Mouse (Mus musculus): ENCODE results near the gene Enoph1. TPM values are rescaled to one million over a fixed set of nuclear protein-coding genes. Genes with fewer than 3 reads are reported as not detected.

Gene Enoph1
- total and polyA plus RNA-seq, 2 experiments from 2014 or later, result 49.0 to 55.6 TPM

DNA sequence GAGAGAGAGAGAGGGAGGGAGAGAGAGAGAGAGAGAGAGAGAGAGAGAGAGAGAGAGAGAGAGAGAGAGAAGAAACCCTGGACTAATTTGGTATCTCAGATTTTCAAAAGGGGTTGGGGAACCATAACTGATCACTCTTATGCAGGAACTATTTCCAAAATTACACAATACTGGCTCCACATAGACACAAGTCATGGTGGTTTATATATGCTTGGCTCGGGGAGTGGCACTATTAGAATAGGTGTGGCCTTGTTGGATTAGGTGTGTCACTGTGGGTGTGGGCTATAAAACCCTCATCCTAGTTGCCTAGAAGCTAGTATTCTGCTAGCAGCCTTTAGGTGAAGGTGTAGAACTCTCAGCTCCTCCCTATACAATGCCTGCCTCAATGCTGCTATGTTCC lies 14.9 kb upstream of the Enoph1 start:
- Histone ChIP-seq H3K27me3 (ENCODE audit: insufficient read depth, low read length) (no peaks in the 10 kb centered on the region), H3K4me2 (ENCODE audit: low read depth, low read length) (no peak overlapping the region), H3K36me3 (ENCODE audit: insufficient read depth, low read length) (no peaks in the 10 kb centered on the region), H3K4me3 (ENCODE audit: low read length) (no peak overlapping the region), H3K9me3 (ENCODE audit: low read length) (0 out of 2 replicates have a peak, but pooled peaks cover 4% of the 10 kb centered on the region), H3K9ac (replicated peaks; ENCODE audit: low read length) (no peak overlapping the region), H3K4me1 (ENCODE audit: insufficient read depth, low read length) (no peaks in the 10 kb centered on the region), H3K27ac (no peak overlapping the region)
- TF ChIP-seq CTCF (IDR thresholded peaks at IDR 0.05; ENCODE audit: low read depth), result no peak
- 83% methylated on average over 1 of the region's 1 CpGs for WGBS
- ATAC-seq (no peak), DNase-seq (ENCODE audit: low spot score) (no peak)

DNA sequence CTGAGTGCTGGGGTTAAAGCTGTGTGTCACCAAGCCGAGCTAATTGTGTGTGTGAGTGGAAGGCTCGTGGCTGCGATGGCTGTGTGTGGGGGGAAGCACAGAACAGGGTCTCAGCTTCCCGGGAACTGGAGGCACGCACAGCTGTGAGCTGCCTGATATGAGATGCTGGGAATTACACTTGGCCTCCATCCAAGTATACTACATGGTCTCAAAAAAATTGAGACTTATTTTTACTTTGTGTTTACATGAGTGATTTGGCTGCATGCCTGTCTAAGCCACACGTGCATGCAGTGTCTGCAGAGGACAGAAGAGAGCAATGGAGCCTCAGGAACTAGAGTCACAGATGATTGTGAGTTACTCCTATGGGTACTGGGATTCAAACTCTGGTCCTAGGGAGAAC lies 9.7 kb upstream of the Enoph1 start:
- H3K27ac ChIP-seq, result no peak overlapping the region

DNA sequence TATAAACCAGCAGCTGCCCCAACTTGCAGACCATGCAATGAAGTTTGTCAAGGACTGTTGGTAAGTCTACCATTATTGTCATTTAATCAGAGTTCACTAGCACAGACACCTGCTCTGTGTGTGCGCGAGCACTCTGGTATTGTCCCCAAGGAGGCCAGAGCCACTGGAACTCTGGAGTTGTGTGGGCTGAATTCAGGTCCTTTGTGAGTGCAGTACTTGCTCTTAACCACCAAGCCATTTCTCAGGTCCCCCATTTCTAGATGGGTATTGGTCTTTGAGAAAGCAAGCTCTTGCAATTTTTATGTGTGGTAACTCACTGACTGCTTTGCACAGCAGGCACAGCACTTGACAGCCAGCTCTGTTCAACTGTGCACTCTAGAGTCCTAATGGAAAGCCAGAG lies 7.7 kb upstream of the Enoph1 start:
- ATAC-seq, result peak; percentile 48; the same call in 1 of the 2 replicates
- no peaks in the 10 kb centered on the region for H3K27me3 ChIP-seq (ENCODE audit: insufficient read depth, low read length)
- peaks cover 19% of the 10 kb centered on the region for H3K36me3 ChIP-seq (ENCODE audit: insufficient read depth, low read length)
- H3K4me1 ChIP-seq (ENCODE audit: insufficient read depth, low read length), result peaks cover 6% of the 10 kb centered on the region
- no peak overlapping the region for H3K9ac ChIP-seq (replicated peaks; ENCODE audit: low read length)
- H3K27ac ChIP-seq, result no peak overlapping the region
- TF ChIP-seq CTCF (IDR thresholded peaks at IDR 0.05; ENCODE audit: low read depth), result peak; percentile 22; the same call in 1 of the 2 replicates
- no peak overlapping the region for H3K4me2 ChIP-seq (ENCODE audit: low read depth, low read length)
- H3K9me3 ChIP-seq (ENCODE audit: low read length), result no peaks in the 10 kb centered on the region
- 88% methylated on average over 2 of the region's 2 CpGs for WGBS
- DNase-seq (ENCODE audit: low spot score), result no peak
- H3K4me3 ChIP-seq (ENCODE audit: low read length), result no peak overlapping the region

More for the DNA sequence above, 9.7 kb upstream of the Enoph1 start:
- H3K9me3 ChIP-seq (ENCODE audit: low read length), result no peaks in the 10 kb centered on the region
- H3K4me3 ChIP-seq (ENCODE audit: low read length), result no peak overlapping the region
- ATAC-seq (peak; percentile 71), DNase-seq (ENCODE audit: low spot score) (peak; percentile 66)
- H3K4me2 ChIP-seq (ENCODE audit: low read depth, low read length), result no peak overlapping the region
- H3K27me3 ChIP-seq (ENCODE audit: insufficient read depth, low read length), result no peaks in the 10 kb centered on the region
- no peak overlapping the region for H3K9ac ChIP-seq (replicated peaks; ENCODE audit: low read length)
- H3K36me3 ChIP-seq (ENCODE audit: insufficient read depth, low read length), result peaks cover 18% of the 10 kb centered on the region
- TF ChIP-seq CTCF (IDR thresholded peaks at IDR 0.05; ENCODE audit: low read depth), result no peak
- 14% methylated on average over 6 of the region's 6 CpGs for WGBS
- no peaks in the 10 kb centered on the region for H3K4me1 ChIP-seq (ENCODE audit: insufficient read depth, low read length)

DNA sequence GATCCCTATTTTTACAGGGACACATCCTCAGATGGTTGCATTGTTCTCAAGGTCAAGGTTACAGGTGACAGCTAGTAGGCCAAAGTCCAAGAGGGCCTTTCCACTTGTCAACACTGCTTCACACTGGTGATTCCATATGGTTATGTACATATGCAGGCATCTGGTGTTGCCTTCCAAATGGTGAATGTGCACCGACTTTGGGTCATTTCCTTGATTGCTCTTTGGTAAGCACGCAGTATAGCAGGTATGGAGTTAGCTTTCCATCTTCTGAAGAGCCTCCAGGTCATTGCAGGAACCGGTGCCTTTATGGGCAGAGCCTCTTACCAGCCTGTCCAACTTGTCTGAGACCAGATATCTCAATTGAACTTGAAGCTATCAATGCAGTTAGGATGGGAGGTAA lies 7.1 kb upstream of the Enoph1 start:
- TF ChIP-seq CTCF (IDR thresholded peaks at IDR 0.05; ENCODE audit: low read depth), result no peak
- H3K36me3 ChIP-seq (ENCODE audit: insufficient read depth, low read length), result peaks cover 19% of the 10 kb centered on the region

DNA sequence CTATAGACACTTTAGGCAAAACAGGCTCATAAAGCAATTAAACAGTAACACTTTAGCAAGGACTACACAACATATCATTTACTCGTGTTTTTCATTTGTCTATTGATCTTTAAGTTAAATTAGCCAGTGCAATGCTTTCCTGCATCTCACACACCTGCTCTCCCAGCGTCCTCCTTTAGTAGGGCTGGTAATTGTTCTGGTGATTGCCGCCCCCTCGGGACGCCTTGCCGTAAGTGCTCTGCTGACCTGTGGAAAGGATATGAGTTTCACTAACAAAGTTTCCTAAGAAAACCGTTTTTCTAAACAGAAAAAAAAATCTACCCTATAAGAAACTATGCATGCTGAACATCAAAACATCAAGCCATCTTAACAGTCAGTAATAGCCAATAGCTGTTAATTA lies 3.8 kb upstream of the Enoph1 start:
- Histone ChIP-seq H3K27me3 (ENCODE audit: insufficient read depth, low read length) (no peaks in the 10 kb centered on the region), H3K4me3 (ENCODE audit: low read length) (peak overlapping the region; percentile 94), H3K9me3 (ENCODE audit: low read length) (no peaks in the 10 kb centered on the region), H3K27ac (no peak overlapping the region), H3K36me3 (ENCODE audit: insufficient read depth, low read length) (peaks cover 19% of the 10 kb centered on the region), H3K4me1 (ENCODE audit: insufficient read depth, low read length) (peaks cover 10% of the 10 kb centered on the region), H3K9ac (replicated peaks; ENCODE audit: low read length) (no peak overlapping the region), H3K4me2 (ENCODE audit: low read depth, low read length) (peak overlapping the region; percentile 88)
- TF ChIP-seq CTCF (IDR thresholded peaks at IDR 0.05; ENCODE audit: low read depth), result peak; percentile 20; the same call in 1 of the 2 replicates
- 36% methylated on average over 7 of the region's 7 CpGs for WGBS
- ATAC-seq, result no peak
- DNase-seq (ENCODE audit: low spot score), result no peak

More for the DNA sequence above, 7.1 kb upstream of the Enoph1 start:
- 76% methylated on average over 3 of the region's 3 CpGs for WGBS
- Histone ChIP-seq H3K9me3 (ENCODE audit: low read length) (no peaks in the 10 kb centered on the region), H3K4me2 (ENCODE audit: low read depth, low read length) (no peak overlapping the region), H3K27me3 (ENCODE audit: insufficient read depth, low read length) (no peaks in the 10 kb centered on the region), H3K27ac (no peak overlapping the region), H3K9ac (replicated peaks; ENCODE audit: low read length) (no peak overlapping the region), H3K4me3 (ENCODE audit: low read length) (no peak overlapping the region), H3K4me1 (ENCODE audit: insufficient read depth, low read length) (peaks cover 10% of the 10 kb centered on the region)
- ATAC-seq, result no peak
- no peak for DNase-seq (ENCODE audit: low spot score)

DNA sequence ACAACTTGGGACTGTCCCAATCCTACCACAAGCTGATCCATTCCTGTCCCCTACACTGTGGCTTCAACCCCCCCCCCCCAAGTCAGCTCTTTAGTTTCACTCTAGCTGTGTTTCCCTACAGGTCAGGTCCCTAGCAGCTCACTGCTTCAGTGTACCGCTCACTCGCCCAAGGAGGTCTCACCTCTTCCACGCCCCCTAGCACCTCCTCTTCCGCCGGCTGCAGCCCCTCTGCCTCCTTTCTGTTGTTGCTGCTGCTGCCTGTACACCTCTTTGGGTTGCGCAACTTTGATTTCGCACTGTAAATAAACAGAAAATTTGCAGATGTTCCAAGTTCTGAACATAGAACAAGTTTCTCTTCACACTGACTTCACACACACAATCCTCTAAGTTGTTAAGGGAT lies 3.1 kb upstream of the Enoph1 start:
- no peak for TF ChIP-seq CTCF (IDR thresholded peaks at IDR 0.05; ENCODE audit: low read depth)
- H3K9ac ChIP-seq (replicated peaks; ENCODE audit: low read length), result peak overlapping the region; percentile 43; the same call in 1 of the 2 replicates
- no peak overlapping the region for H3K27ac ChIP-seq
- H3K27me3 ChIP-seq (ENCODE audit: insufficient read depth, low read length), result no peaks in the 10 kb centered on the region
- H3K4me3 ChIP-seq (ENCODE audit: low read length), result peak overlapping the region; percentile 94
- WGBS, result 15% methylated on average over 7 of the region's 7 CpGs
- ATAC-seq (no peak), DNase-seq (ENCODE audit: low spot score) (no peak)
- peaks cover 19% of the 10 kb centered on the region for H3K36me3 ChIP-seq (ENCODE audit: insufficient read depth, low read length)
- H3K4me1 ChIP-seq (ENCODE audit: insufficient read depth, low read length), result peaks cover 15% of the 10 kb centered on the region
- peak overlapping the region; percentile 88 for H3K4me2 ChIP-seq (ENCODE audit: low read depth, low read length)
- H3K9me3 ChIP-seq (ENCODE audit: low read length), result no peaks in the 10 kb centered on the region

DNA sequence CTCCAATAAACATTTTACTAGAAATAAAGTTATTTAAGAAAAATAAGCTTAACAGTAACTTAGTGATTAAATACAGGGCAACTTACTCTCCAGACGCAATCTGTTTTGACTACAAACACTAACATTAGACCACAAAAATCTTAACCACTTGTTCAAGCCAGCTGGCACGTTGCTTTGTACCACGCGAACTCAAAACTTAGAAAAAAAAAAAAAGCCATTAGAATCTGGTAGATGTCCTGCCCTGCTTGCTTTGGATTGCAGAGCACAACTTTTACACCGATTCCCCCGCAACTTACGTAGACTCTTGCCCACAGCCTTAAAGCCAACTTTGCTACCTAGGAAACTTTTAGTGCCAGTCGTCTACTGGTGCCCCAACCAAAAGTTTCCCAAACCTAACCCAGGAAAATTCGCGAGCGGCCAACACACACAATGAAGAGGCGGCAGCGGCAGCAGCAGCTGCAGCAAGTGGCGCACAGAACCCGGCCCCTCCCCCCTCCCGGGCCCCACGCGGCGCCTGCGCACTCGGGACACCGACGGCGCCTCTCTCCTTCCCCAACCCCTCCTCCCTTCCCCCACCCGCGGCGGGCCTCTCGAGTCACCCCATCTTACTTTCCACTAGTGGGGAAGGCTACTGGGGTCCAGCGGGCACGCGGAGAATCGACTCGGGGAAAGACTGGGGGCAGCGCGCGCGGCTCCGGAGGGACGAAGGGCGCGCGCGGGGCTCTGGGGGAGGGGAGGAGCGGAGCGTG lies 1.6 kb upstream of the Enoph1 start:
- ATAC-seq, result peak; percentile 22
- H3K4me1 ChIP-seq (ENCODE audit: insufficient read depth, low read length), result peaks cover 20% of the 10 kb centered on the region

More for the DNA sequence above, 1.6 kb upstream of the Enoph1 start:
- no peak for TF ChIP-seq CTCF (IDR thresholded peaks at IDR 0.05; ENCODE audit: low read depth)
- under 1% methylated on average over 42 of the region's 45 CpGs for WGBS
- Histone ChIP-seq H3K9ac (replicated peaks; ENCODE audit: low read length) (peak overlapping the region; percentile 96), H3K4me2 (ENCODE audit: low read depth, low read length) (peak overlapping the region; percentile 88), H3K36me3 (ENCODE audit: insufficient read depth, low read length) (peaks cover 16% of the 10 kb centered on the region), H3K9me3 (ENCODE audit: low read length) (no peaks in the 10 kb centered on the region), H3K27me3 (ENCODE audit: insufficient read depth, low read length) (no peaks in the 10 kb centered on the region), H3K27ac (peak overlapping the region; percentile 100), H3K4me3 (ENCODE audit: low read length) (peak overlapping the region; percentile 94)
- DNase-seq (ENCODE audit: low spot score), result peak; percentile 91
